Mouse (Mus musculus): Measurements from ENCODE around the gene Sumf2. TPM values are rescaled to one million over a fixed set of nuclear protein-coding genes. Genes with fewer than 3 reads are reported as not detected.

The Sumf2 gene
- 43.0 and 47.8 TPM in 2 replicates for total RNA-seq (2012; rRNA removed)
- total RNA-seq (2014; rRNA removed): 30.7 and 34.6 TPM in 2 replicates
- 39.7 and 50.3 TPM in 2 replicates for polyA plus RNA-seq (2012; ENCODE audit: insufficient read length, low read depth)

DNA sequence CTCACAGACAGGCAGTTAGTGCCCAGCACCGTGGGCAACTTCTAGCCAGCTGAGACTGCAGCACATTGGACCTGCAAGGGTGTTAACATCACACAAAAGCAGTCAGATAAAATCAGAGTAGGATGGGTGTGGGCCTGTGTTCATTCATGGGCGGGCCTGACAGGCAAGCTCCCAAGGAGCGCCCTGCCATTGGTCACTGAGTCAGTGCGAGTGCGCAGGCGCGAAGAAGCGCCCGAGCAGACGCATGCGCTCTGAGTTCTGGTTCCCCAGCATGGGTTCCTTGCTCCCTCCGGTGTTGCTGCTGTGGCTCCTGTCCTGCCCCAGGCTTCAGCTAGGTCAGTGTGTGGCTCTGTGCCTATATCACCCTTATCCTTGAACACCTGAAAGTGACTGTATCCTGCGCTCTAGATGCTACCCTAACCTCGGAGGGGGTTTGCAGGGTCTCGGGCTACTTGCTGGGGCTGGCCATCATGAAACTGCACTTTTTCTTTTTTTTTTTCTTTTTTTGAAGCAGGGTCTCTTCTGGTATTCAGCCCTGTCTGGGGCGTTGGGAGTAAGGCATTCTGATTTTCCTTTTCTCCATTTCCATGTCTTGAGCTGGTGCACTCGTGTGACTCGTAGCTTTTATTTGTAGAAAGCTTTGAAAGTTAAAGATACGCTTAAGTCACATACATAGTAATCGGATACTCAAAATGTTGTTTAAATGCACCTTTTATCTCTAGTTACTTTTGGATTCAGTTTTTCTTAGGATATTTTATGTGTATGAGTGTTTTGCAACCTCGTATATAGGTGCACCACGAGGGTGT, at the start of gene Sumf2:
Sumf2 (plus strand) TSS at position 235 of the 806 bp plus-strand sequence.
- in situ Hi-C loops (cut with MboI; ENCODE audit: low pct_ligation_motif_present, low pct_unique_long_range_greater_than_20kb, low sequenced_read_pairs): no loop called here
- Histone ChIP-seq H3K27ac (ENCODE audit: insufficient read depth, low read depth) (peak within 1 kb of the TSS; percentile 6; the same call in 1 of the 2 replicates), H3K9me3 (replicated peaks; ENCODE audit: low read length) (peaks cover 6% of the 10 kb centered on the region), H3K36me3 (replicated peaks in 1 of 2; ENCODE audit: control insufficient read depth in 1 of 2, insufficient read depth in 1 of 2, low read length in 1 of 2) (peaks cover 31 to 46% of the 10 kb centered on the region in 2 experiments), H3K4me1 (ENCODE audit: control insufficient read depth in 1 of 2, insufficient read depth in 2 of 2) (peaks cover 0 to 16% of the 10 kb centered on the region in 2 experiments; a peak in 1 of 4 replicates), H3K27me3 (replicated peaks) (no peaks in the 10 kb centered on the region), H3K4me3 (replicated peaks in 1 of 3; ENCODE audit: low read depth in 2 of 3, low read length in 2 of 3, poor library complexity in 1 of 3) (peak within 1 kb of the TSS; percentile 59 to 78 (median 60)), H3K79me2 (replicated peaks; ENCODE audit: control insufficient read depth, extremely low read depth, insufficient read depth, poor library complexity, severe bottlenecking) (peaks cover 19% of the 10 kb centered on the region), H3K4me2 (ENCODE audit: insufficient read depth, low read depth, poor library complexity, severe bottlenecking) (peak within 1 kb of the TSS; percentile 99), H3K9ac (ENCODE audit: insufficient read depth, low read depth) (peak within 1 kb of the TSS; percentile 81)
- peak; percentile 96 for DNase-seq (ENCODE audit: extremely low read depth)
- dilution Hi-C loops (cut with MboI; ENCODE audit: extremely low pct_ligation_motif_present, extremely low pct_unique_long_range_greater_than_20kb, low sequenced_read_pairs): no loop called here
- TF ChIP-seq MAX (IDR thresholded peaks at IDR 0.05; ENCODE audit: low read length) (peak; percentile 73), RCOR1 (conservative IDR thresholded peaks at IDR 0.05; ENCODE audit: low read depth, low read length) (0 out of 2 replicates have a peak, but pooled peaks have one; percentile 48), KAT2A (IDR thresholded peaks at IDR 0.05; ENCODE audit: insufficient replicate concordance, low read length) (0 out of 2 replicates have a peak, but pooled peaks have one; percentile 26), CTCF (conservative IDR thresholded peaks at IDR 0.05 in 1 of 2, IDR thresholded peaks at IDR 0.05 in 1 of 2; ENCODE audit: low read depth in 2 of 2, low read length in 2 of 2) (no peak), MEF2A (IDR thresholded peaks at IDR 0.05; ENCODE audit: borderline replicate concordance, low read depth, low read length) (peak; percentile 54), CHD2 (IDR thresholded peaks at IDR 0.05; ENCODE audit: low read length) (peak; percentile 83), ZC3H11A (IDR thresholded peaks at IDR 0.05; ENCODE audit: low read depth, low read length) (no peak), MYC (IDR thresholded peaks at IDR 0.05; ENCODE audit: low read depth, low read length) (peak; percentile 65), E2F4 (IDR thresholded peaks at IDR 0.05; ENCODE audit: insufficient replicate concordance, low read depth, low read length) (no peak), HCFC1 (IDR thresholded peaks at IDR 0.05; ENCODE audit: low read depth, low read length) (peak; percentile 67), NELFE (IDR thresholded peaks at IDR 0.05; ENCODE audit: low read depth, low read length) (peak; percentile 91), MAZ (IDR thresholded peaks at IDR 0.05; ENCODE audit: low read depth, low read length) (0 out of 2 replicates have a peak, but pooled peaks have one; percentile 58), MAFK (IDR thresholded peaks at IDR 0.05; ENCODE audit: insufficient replicate concordance, low read length) (no peak), TBP (conservative IDR thresholded peaks at IDR 0.05; ENCODE audit: low read depth, low read length) (peak; percentile 66; the same call in 1 of the 2 replicates), UBTF (IDR thresholded peaks at IDR 0.05; ENCODE audit: low read depth, low read length) (no peak), USF2 (conservative IDR thresholded peaks at IDR 0.05; ENCODE audit: low read depth, low read length) (peak; percentile 6; the same call in 1 of the 2 replicates), USF1 (IDR thresholded peaks at IDR 0.05; ENCODE audit: low read depth, low read length) (no peak), NRF1 (IDR thresholded peaks at IDR 0.05; ENCODE audit: low read depth, low read length) (peak; percentile 99), ELF1 (IDR thresholded peaks at IDR 0.05; ENCODE audit: low read depth, low read length) (0 out of 2 replicates have a peak, but pooled peaks have one; percentile 28), IRF4 (IDR thresholded peaks at IDR 0.05; ENCODE audit: low read depth, low read length) (peak; percentile 52), SMC3 (IDR thresholded peaks at IDR 0.05; ENCODE audit: low read depth, low read length) (0 out of 2 replicates have a peak, but pooled peaks have one; percentile 1), PAX5 (IDR thresholded peaks at IDR 0.05; ENCODE audit: low read length) (no peak), JUN (IDR thresholded peaks at IDR 0.05; ENCODE audit: insufficient read depth, low read depth, low read length) (peak; percentile 43; the same call in 1 of the 2 replicates), GABPA (IDR thresholded peaks at IDR 0.05; ENCODE audit: insufficient replicate concordance, low read depth, low read length) (no peak), POLR2A (IDR thresholded peaks at IDR 0.05; ENCODE audit: low read depth, low read length) (peak; percentile 95), ZNF384 (IDR thresholded peaks at IDR 0.05; ENCODE audit: low read depth, low read length) (peak; percentile 74), RAD21 (IDR thresholded peaks at IDR 0.05; ENCODE audit: low read depth, low read length) (no peak), SIN3A (IDR thresholded peaks at IDR 0.05; ENCODE audit: low read length) (peak; percentile 79; the same call in 1 of the 2 replicates), TCF12 (IDR thresholded peaks at IDR 0.05; ENCODE audit: low read depth, low read length) (peak; percentile 73; the same call in 1 of the 2 replicates), CHD1 (IDR thresholded peaks at IDR 0.05; ENCODE audit: low read depth, low read length) (no peak), EP300 (IDR thresholded peaks at IDR 0.05; ENCODE audit: low read length) (no peak), JUND (conservative IDR thresholded peaks at IDR 0.05; ENCODE audit: low read depth, low read length) (no peak), POLR2AphosphoS2 (IDR thresholded peaks at IDR 0.05; ENCODE audit: low read depth, low read length) (peak; percentile 100), ETS1 (conservative IDR thresholded peaks at IDR 0.05; ENCODE audit: low read depth, low read length) (no peak; the same call in 1 of the 2 replicates), ZMIZ1 (IDR thresholded peaks at IDR 0.05; ENCODE audit: low read depth, low read length) (peak; percentile 96), ZKSCAN1 (IDR thresholded peaks at IDR 0.05; ENCODE audit: borderline replicate concordance, low read depth, low read length) (peak; percentile 15; the same call in 1 of the 2 replicates), BHLHE40 (IDR thresholded peaks at IDR 0.05; ENCODE audit: low read depth, low read length) (0 out of 2 replicates have a peak, but pooled peaks have one; percentile 32)
